Mouse (Mus musculus) retina, postnatal 1 day (tissue): ENCODE results near the gene Olfr573-ps1.

Experiments used
- DNase-seq: peaks from one replicate; pipeline ENCODE4 v3.0.0-alpha.2; 2012

Gene Olfr573-ps1

GRCm38 (mm10) chr7:102942475-102942874, at the start of gene Olfr573-ps1:
Gene Olfr573-ps1 (minus strand): TSS chr7:102942575.
- no peak for DNase-seq

- DNase-seq: no peak
Observed at GRCm38 (mm10) chr7:102989224-102989623, 46.8 kb upstream of the Olfr573-ps1 start, which contains the start of gene Olfr578. Gene Olfr578 (minus strand): TSS chr7:102989324.

GRCm38 (mm10) chr7:102975843-102976242, 33.5 kb upstream of the Olfr573-ps1 start, which contains the start of gene Olfr577:
Gene Olfr577 (minus strand): TSS chr7:102975943.
- no peak for DNase-seq

- no peak for DNase-seq
Observed at GRCm38 (mm10) chr7:102974399-102974798, 32.0 kb upstream of the Olfr573-ps1 start.

- DNase-seq: no peak
Observed at GRCm38 (mm10) chr7:102962360-102962759, 20.0 kb upstream of the Olfr573-ps1 start, which contains the start of gene Olfr576. Gene Olfr576 (plus strand): TSS chr7:102962660.

GRCm38 (mm10) chr7:102958593-102958992, 16.2 kb upstream of the Olfr573-ps1 start, which contains the start of gene Olfr575:
Gene Olfr575 (minus strand): TSS chr7:102958775.
- no peak for DNase-seq

GRCm38 (mm10) chr7:102958137-102958536, 15.8 kb upstream of the Olfr573-ps1 start:
- DNase-seq: no peak

- no peak for DNase-seq
Observed at GRCm38 (mm10) chr7:102950732-102951131, 8.4 kb upstream of the Olfr573-ps1 start.

GRCm38 (mm10) chr7:102948167-102948566, 5.8 kb upstream of the Olfr573-ps1 start, which contains the start of gene Olfr574:
Gene Olfr574 (plus strand): TSS chr7:102948467.
- DNase-seq: no peak

GRCm38 (mm10) chr7:102943417-102943816, 1.0 kb upstream of the Olfr573-ps1 start:
- DNase-seq: no peak

GRCm38 (mm10) chr7:102927105-102927504, 15.3 kb downstream of the Olfr573-ps1 start:
- DNase-seq: no peak

- no peak for DNase-seq
Observed at GRCm38 (mm10) chr7:102924109-102924508, 18.3 kb downstream of the Olfr573-ps1 start, which contains the start of gene Olfr572. Gene Olfr572 (plus strand): TSS chr7:102924409.

- peak; percentile 71 for DNase-seq
Observed at GRCm38 (mm10) chr7:102919632-102920031, 22.7 kb downstream of the Olfr573-ps1 start.

- no peak for DNase-seq
Observed at GRCm38 (mm10) chr7:102917032-102917875, 25.1 kb downstream of the Olfr573-ps1 start, which contains the start of gene Olfr571. Gene Olfr571 (minus strand): TSS chr7:102917536.

- DNase-seq: no peak
Observed at GRCm38 (mm10) chr7:102916405-102916804, 26.0 kb downstream of the Olfr573-ps1 start.

- DNase-seq: no peak
Observed at GRCm38 (mm10) chr7:102915261-102915660, 27.1 kb downstream of the Olfr573-ps1 start.
